In the genomic region with DNA sequence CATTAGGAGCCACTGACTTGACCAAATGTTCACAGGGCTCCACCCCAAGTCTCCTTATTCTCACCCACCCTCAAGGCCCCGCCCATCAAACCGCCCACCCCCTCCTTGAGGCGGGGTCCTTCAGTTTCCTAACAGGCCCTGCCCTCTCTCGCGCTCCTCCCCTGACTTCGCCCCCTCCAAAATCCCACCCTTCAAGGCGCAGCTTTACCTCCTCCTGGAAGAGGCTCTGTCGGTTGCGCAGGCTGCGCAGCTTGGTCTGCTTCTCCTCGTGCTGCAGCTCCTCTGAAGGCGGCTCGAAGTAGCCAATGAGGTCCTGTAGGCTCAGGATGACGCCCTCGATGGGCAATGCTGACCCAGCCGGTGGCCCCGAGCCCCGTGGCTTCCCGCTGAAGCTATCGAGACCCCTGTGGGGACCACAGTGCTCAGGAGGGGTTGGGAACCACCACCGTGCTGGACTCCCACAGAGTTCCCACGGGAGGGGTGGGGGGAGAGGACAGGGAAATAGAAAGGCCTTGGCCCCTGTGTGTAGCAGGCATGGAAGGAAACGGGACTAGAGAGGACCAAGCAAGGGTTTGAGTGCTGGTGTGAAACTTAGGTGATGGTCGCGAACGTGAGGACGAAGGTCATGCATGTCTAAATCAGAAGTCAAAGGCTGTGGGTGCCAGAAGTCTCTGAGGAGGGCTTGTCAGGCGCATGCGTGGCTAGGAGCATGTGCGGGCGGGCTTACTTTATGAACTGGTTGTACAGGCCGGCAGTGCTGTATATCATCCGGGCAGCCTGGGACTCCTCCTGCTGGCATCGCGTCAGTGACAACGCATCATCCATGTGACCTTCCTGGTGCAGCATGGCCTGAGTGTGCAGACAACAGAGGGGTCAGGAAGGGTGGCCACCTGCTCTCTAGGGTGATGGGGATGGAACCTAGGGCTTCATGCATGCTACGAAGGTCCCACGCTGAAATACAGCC, we compare ENCODE assay signal across 8 mouse cellular contexts. TPM values are rescaled to one million over a fixed set of nuclear protein-coding genes. Genes with fewer than 3 reads are reported as not detected.
DNase-seq lines count a peak whose midpoint lies in the region; ATAC-seq and TF ChIP-seq lines count a peak whose summit lies in the region.

No protein-coding gene starts in this region.

- TF ChIP-seq CTCF in E14TG2a.4 (conservative IDR thresholded peaks at IDR 0.05; ENCODE audit: low read length), result no peak
- TF ChIP-seq CTCF in left cerebral cortex, adult 2 months (IDR thresholded peaks at IDR 0.05), result no peak

- peaks cover 23% of the 10 kb centered on the region for H3K4me1 ChIP-seq in E14TG2a.4 (replicated peaks; ENCODE audit: low read depth, low read length)
- H3K4me1 ChIP-seq in forebrain, embryonic 14.5 days (ENCODE audit: control insufficient read depth, insufficient read depth, low read length), result no peaks in the 10 kb centered on the region
- no peaks in the 10 kb centered on the region for H3K4me1 ChIP-seq in hindbrain, embryonic 14.5 days (replicated peaks; ENCODE audit: control insufficient read depth, insufficient read depth, low read length)
- H3K4me1 ChIP-seq in midbrain, embryonic 11.5 days (ENCODE audit: control insufficient read depth, insufficient read depth, low read length), result peaks cover 7% of the 10 kb centered on the region; the same call in 1 of the 2 replicates

- peaks cover 22% of the 10 kb centered on the region for H3K27me3 ChIP-seq in E14TG2a.4 (ENCODE audit: insufficient read depth, low read length)
- H3K27me3 ChIP-seq in forebrain, embryonic 14.5 days (replicated peaks; ENCODE audit: control insufficient read depth, insufficient read depth, low read length), result no peaks in the 10 kb centered on the region
- no peaks in the 10 kb centered on the region for H3K27me3 ChIP-seq in hindbrain, embryonic 14.5 days (ENCODE audit: control insufficient read depth, insufficient read depth, low read length)
- H3K27me3 ChIP-seq in midbrain, embryonic 11.5 days (ENCODE audit: control insufficient read depth, insufficient read depth, low read length), result no peaks in the 10 kb centered on the region; the same call in 1 of the 2 replicates

- peak overlapping the region; percentile 6; the same call in 1 of the 2 replicates for H3K9ac ChIP-seq in forebrain, embryonic 14.5 days (ENCODE audit: low read length)
- H3K9ac ChIP-seq in hindbrain, embryonic 14.5 days, result peak overlapping the region; percentile 42; the same call in 1 of the 2 replicates
- H3K9ac ChIP-seq in midbrain, embryonic 11.5 days (ENCODE audit: low read length), result peak overlapping the region; percentile 27; the same call in 1 of the 2 replicates

- ATAC-seq in forebrain, embryonic 14.5 days, result no peak
- no peak; the same call in 1 of the 2 replicates for ATAC-seq in hindbrain, embryonic 14.5 days (ENCODE audit: low FRiP score)
- ATAC-seq in midbrain, embryonic 11.5 days (ENCODE audit: low FRiP score), result peak; percentile 19; the same call in 1 of the 2 replicates
- ATAC-seq in CD4-positive, CD25-positive, alpha-beta regulatory T cell, adult 4 months, result no peak

- H3K4me3 ChIP-seq in E14TG2a.4 (replicated peaks; ENCODE audit: low read length), result peak overlapping the region; percentile 58
- no peak overlapping the region for H3K4me3 ChIP-seq in forebrain, embryonic 14.5 days (ENCODE audit: low read depth, low read length)
- no peak overlapping the region for H3K4me3 ChIP-seq in hindbrain, embryonic 14.5 days (replicated peaks; ENCODE audit: low read length)
- peak overlapping the region; percentile 28 for H3K4me3 ChIP-seq in left cerebral cortex, adult 2 months
- no peak overlapping the region for H3K4me3 ChIP-seq in midbrain, embryonic 11.5 days (ENCODE audit: low read depth, low read length)

- 0 out of 2 replicates have a peak, but pooled peaks cover 4% of the 10 kb centered on the region for H3K36me3 ChIP-seq in E14TG2a.4 (ENCODE audit: insufficient read depth, low read length)
- no peaks in the 10 kb centered on the region for H3K36me3 ChIP-seq in forebrain, embryonic 14.5 days (ENCODE audit: control insufficient read depth, insufficient read depth, low read length)
- no peaks in the 10 kb centered on the region for H3K36me3 ChIP-seq in hindbrain, embryonic 14.5 days (replicated peaks; ENCODE audit: control insufficient read depth, insufficient read depth)
- no peaks in the 10 kb centered on the region for H3K36me3 ChIP-seq in midbrain, embryonic 11.5 days (ENCODE audit: control insufficient read depth, insufficient read depth, low read length)

- WGBS in forebrain, embryonic 14.5 days, result 33% methylated on average over 38 of the region's 38 CpGs
- 27% methylated on average over 38 of the region's 38 CpGs for WGBS in hindbrain, embryonic 14.5 days
- 27% methylated on average over 38 of the region's 38 CpGs for WGBS in midbrain, embryonic 11.5 days

- intact Hi-C loops in left cerebral cortex, adult 2 months (cut with DNase I), result no loop called here

- no peak overlapping the region for H3K27ac ChIP-seq in forebrain, embryonic 14.5 days (ENCODE audit: low read depth, low read length)
- no peak overlapping the region for H3K27ac ChIP-seq in hindbrain, embryonic 14.5 days
- no peak overlapping the region for H3K27ac ChIP-seq in left cerebral cortex, adult 2 months
- H3K27ac ChIP-seq in midbrain, embryonic 11.5 days (ENCODE audit: low read depth, low read length), result no peak overlapping the region

- H3K9me3 ChIP-seq in E14TG2a.4 (ENCODE audit: low read length), result no peaks in the 10 kb centered on the region
- no peaks in the 10 kb centered on the region for H3K9me3 ChIP-seq in forebrain, embryonic 14.5 days (replicated peaks; ENCODE audit: control insufficient read depth, low read length)
- H3K9me3 ChIP-seq in hindbrain, embryonic 14.5 days (ENCODE audit: control insufficient read depth, low read length), result no peaks in the 10 kb centered on the region
- H3K9me3 ChIP-seq in midbrain, embryonic 11.5 days (ENCODE audit: control insufficient read depth, low read length), result no peaks in the 10 kb centered on the region

- peak overlapping the region; percentile 25 for H3K4me2 ChIP-seq in forebrain, embryonic 14.5 days (ENCODE audit: low read length)
- H3K4me2 ChIP-seq in hindbrain, embryonic 14.5 days (replicated peaks), result peak overlapping the region; percentile 46
- peak overlapping the region; percentile 34 for H3K4me2 ChIP-seq in midbrain, embryonic 11.5 days

- peak; percentile 43 for DNase-seq in adrenal gland, adult 8-10 months
- no peak for DNase-seq in forebrain, embryonic 14.5 days (ENCODE audit: low spot score)
- DNase-seq in hindbrain, embryonic 14.5 days (ENCODE audit: low spot score), result no peak
- DNase-seq in left cerebral cortex, adult 2 months (ENCODE audit: extremely low spot score in 1 of 2, low spot score in 2 of 2), result peak; percentile 33 to 46
- peak; percentile 86 for DNase-seq in midbrain, embryonic 11.5 days (ENCODE audit: low spot score, missing footprints)
- peak; percentile 81 for DNase-seq in testis, postnatal 10 days (ENCODE audit: low spot score)

RNA-seq across cellular contexts. Expression of gene Ryr1, which starts 15.7 kb away (rescaled TPM):
- total RNA-seq in adrenal gland, adult 8-10 months (2022), result under 1 TPM; 0.17 to 0.25 (median 0.22) TPM
- 5.0 and 6.2 TPM in 2 replicates for polyA plus RNA-seq in forebrain, embryonic 14.5 days (2014; fragmentation: Nextera tagmentation; extraction: Ambion mirVana)
- 5.1 and 7.6 TPM in 2 replicates for polyA plus RNA-seq in hindbrain, embryonic 14.5 days (2014; fragmentation: Nextera tagmentation; extraction: Ambion mirVana)
- total RNA-seq in left cerebral cortex, adult 2 months (2021), result 10 to 100 TPM in 1 of 2 experiments, 1 to 10 TPM in 1; 7.7 to 10.5 TPM
- polyA plus RNA-seq in midbrain, embryonic 11.5 days (2014; fragmentation: Nextera tagmentation; extraction: Ambion mirVana), result 0.30 and 0.55 TPM in 2 replicates
- under 1 TPM in 1 of 2 experiments, not detected in 1; 0.05 TPM for polyA plus RNA-seq in CD4-positive, CD25-positive, alpha-beta regulatory T cell, adult 4 months (2017; shearing (Covaris generic))

RNA-seq across cellular contexts. Expression of gene Rasgrp4, which starts 25.4 kb away (rescaled TPM):
- 1 to 10 TPM; 1.3 to 1.6 (median 1.4) TPM for total RNA-seq in adrenal gland, adult 8-10 months (2022)
- 0.47 and 0.99 TPM in 2 replicates for polyA plus RNA-seq in forebrain, embryonic 14.5 days (2014; fragmentation: Nextera tagmentation; extraction: Ambion mirVana)
- 0.91 and 1.1 TPM in 2 replicates for polyA plus RNA-seq in hindbrain, embryonic 14.5 days (2014; fragmentation: Nextera tagmentation; extraction: Ambion mirVana)
- 1 to 10 TPM; 1.2 to 1.4 TPM for total RNA-seq in left cerebral cortex, adult 2 months (2021)
- polyA plus RNA-seq in midbrain, embryonic 11.5 days (2014; fragmentation: Nextera tagmentation; extraction: Ambion mirVana), result 0.28 and 0.48 TPM in 2 replicates
- polyA plus RNA-seq in CD4-positive, CD25-positive, alpha-beta regulatory T cell, adult 4 months (2017; shearing (Covaris generic)), result 1 to 10 TPM; 1.1 to 3.2 TPM

RNA-seq across cellular contexts. Expression of gene Fam98c, which starts 46.8 kb away (rescaled TPM):
- total RNA-seq in adrenal gland, adult 8-10 months (2022), result 10 to 100 TPM; 10.1 to 19.9 (median 14.7) TPM
- polyA plus RNA-seq in forebrain, embryonic 14.5 days (2014; fragmentation: Nextera tagmentation; extraction: Ambion mirVana), result 17.3 and 18.0 TPM in 2 replicates
- polyA plus RNA-seq in hindbrain, embryonic 14.5 days (2014; fragmentation: Nextera tagmentation; extraction: Ambion mirVana), result 25.8 and 32.8 TPM in 2 replicates
- total RNA-seq in left cerebral cortex, adult 2 months (2021), result 10 to 100 TPM; 34.3 to 38.3 TPM
- 13.6 and 14.8 TPM in 2 replicates for polyA plus RNA-seq in midbrain, embryonic 11.5 days (2014; fragmentation: Nextera tagmentation; extraction: Ambion mirVana)
- polyA plus RNA-seq in CD4-positive, CD25-positive, alpha-beta regulatory T cell, adult 4 months (2017; shearing (Covaris generic)), result 1 to 10 TPM; 8.3 to 9.4 TPM

Comparison
In these comparisons a context has a peak if more than half of its experiments do, and no peak if none do; other contexts are left out.
1. H3K4me3 ChIP-seq: peak in E14TG2a.4 (single experiment) and left cerebral cortex, adult 2 months (single experiment); none in forebrain, embryonic 14.5 days (single experiment), hindbrain, embryonic 14.5 days (single experiment) and midbrain, embryonic 11.5 days (single experiment).
2. DNase-seq: peak in adrenal gland, adult 8-10 months (single experiment), left cerebral cortex, adult 2 months (2 of 2), midbrain, embryonic 11.5 days (single experiment) and testis, postnatal 10 days (single experiment); none in forebrain, embryonic 14.5 days (single experiment) and hindbrain, embryonic 14.5 days (single experiment).
3. Peak in every context shown above with its lines, with median percentiles within 50 percentile points of each other: H3K4me2 ChIP-seq and H3K9ac ChIP-seq.